Mouse (Mus musculus) E14TG2a.4 (cell line): Measurements from ENCODE around the gene Grb2.

Source experiments
- CTCF ChIP-seq: conservative IDR thresholded peaks from 2 replicates; pipeline ENCODE4 v1.5.1; 2014; ENCODE audit warnings: low read length
- POU5F1 ChIP-seq: IDR thresholded peaks from 2 replicates; pipeline ENCODE4 v1.6.1; 2014; ENCODE audit warnings: low read length, borderline replicate concordance

GRCm38 (mm10) chr11:115679554-115680238 lies 28.7 kb downstream of the Grb2 start:
- TF ChIP-seq CTCF (no peak), POU5F1 (no peak)
